Mouse (Mus musculus): ENCODE measurements around the gene Meis2.

- TF ChIP-seq ZC3H11A (IDR thresholded peaks at IDR 0.05; ENCODE audit: borderline replicate concordance, low read depth, low read length) (no peak), HCFC1 (IDR thresholded peaks at IDR 0.05; ENCODE audit: borderline replicate concordance, insufficient read depth, low read length) (no peak), ZNF384 (IDR thresholded peaks at IDR 0.05; ENCODE audit: low read depth, low read length) (no peak), CHD2 (IDR thresholded peaks at IDR 0.05; ENCODE audit: low read depth, low read length) (no peak)
These were observed 116.8 kb downstream of the Meis2 start for GRCm38 (mm10) chr2:115948630-115949426.

All from ES-E14 (cell line).